Mouse (Mus musculus): ENCODE data around the gene Nxnl2. TPM values are rescaled to one million over a fixed set of nuclear protein-coding genes. Genes with fewer than 3 reads are reported as not detected.

Nxnl2 gene
- polyA plus RNA-seq (2012; fragmentation: generic; extraction: Trizol), result under 1 TPM; 0.01 to 0.02 TPM

GRCm38 (mm10) chr13:51170691-51171680 lies at the start of gene Nxnl2:
Gene Nxnl2 (plus strand): TSS chr13:51171022.

Other genes with a start within 250 kb of the Nxnl2 start
- gene Spin1, start 70.1 kb upstream of the Nxnl2 start, polyA plus RNA-seq (2012; fragmentation: generic; extraction: Trizol), result 10 to 100 TPM in 1 of 2 experiments, 1 to 10 TPM in 1; 2.4 to 24.6 TPM
- under 1 TPM in 1 of 2 experiments, not detected in 1; 0.20 TPM for gene S1pr3, start 237.6 kb downstream of the Nxnl2 start, polyA plus RNA-seq (2012; fragmentation: generic; extraction: Trizol)

Measured in C3H10T1/2 (cell line).